Mouse (Mus musculus): ENCODE results near the gene Tbc1d25. TPM values are rescaled to one million over a fixed set of nuclear protein-coding genes. Genes with fewer than 3 reads are reported as not detected.

Gene Tbc1d25
- polyA plus RNA-seq, 1 experiment from 2014 or later, result 12.1 TPM

Other genes with a start within 250 kb of the Tbc1d25 start
- gene Eras, start 247.6 kb downstream of the Tbc1d25 start, polyA plus RNA-seq (2014; fragmentation: Nextera tagmentation; extraction: Ambion mirVana), result not detected in 2 replicates
- gene Hdac6, start 228.3 kb downstream of the Tbc1d25 start, polyA plus RNA-seq (2014; fragmentation: Nextera tagmentation; extraction: Ambion mirVana), result 28.7 and 51.3 TPM in 2 replicates
- 0.49 and 0.53 TPM in 2 replicates for gene Gata1, start 198.1 kb downstream of the Tbc1d25 start, polyA plus RNA-seq (2014; fragmentation: Nextera tagmentation; extraction: Ambion mirVana)
- gene Glod5, start 157.7 kb downstream of the Tbc1d25 start, polyA plus RNA-seq (2014; fragmentation: Nextera tagmentation; extraction: Ambion mirVana), result not detected in 2 replicates
- gene Suv39h1, start 101.4 kb downstream of the Tbc1d25 start, polyA plus RNA-seq (2014; fragmentation: Nextera tagmentation; extraction: Ambion mirVana), result 52.0 and 79.3 TPM in 2 replicates
- 0.27 and 0.51 TPM in 2 replicates for gene Was, start 85.7 kb downstream of the Tbc1d25 start, polyA plus RNA-seq (2014; fragmentation: Nextera tagmentation; extraction: Ambion mirVana)
- 19.3 and 21.3 TPM in 2 replicates for gene Wdr13, start 43.3 kb downstream of the Tbc1d25 start, polyA plus RNA-seq (2014; fragmentation: Nextera tagmentation; extraction: Ambion mirVana)
- 606 and 668 TPM in 2 replicates for gene Rbm3, start 30.3 kb downstream of the Tbc1d25 start, polyA plus RNA-seq (2014; fragmentation: Nextera tagmentation; extraction: Ambion mirVana)
- 20.8 and 37.6 TPM in 2 replicates for gene Ebp, start 17.3 kb upstream of the Tbc1d25 start, polyA plus RNA-seq (2014; fragmentation: Nextera tagmentation; extraction: Ambion mirVana)
- 7.1 and 8.1 TPM in 2 replicates for gene Porcn, start 30.3 kb upstream of the Tbc1d25 start, polyA plus RNA-seq (2014; fragmentation: Nextera tagmentation; extraction: Ambion mirVana)
- 35.6 and 42.0 TPM in 2 replicates for gene Ftsj1, start 76.2 kb upstream of the Tbc1d25 start, polyA plus RNA-seq (2014; fragmentation: Nextera tagmentation; extraction: Ambion mirVana)
- gene Slc38a5, start 95.0 kb upstream of the Tbc1d25 start, polyA plus RNA-seq (2014; fragmentation: Nextera tagmentation; extraction: Ambion mirVana), result 1.3 and 2.5 TPM in 2 replicates
- not detected in 2 replicates for gene Ssxb10, start 151.2 kb upstream of the Tbc1d25 start, polyA plus RNA-seq (2014; fragmentation: Nextera tagmentation; extraction: Ambion mirVana)
- gene Ssxb9, start 190.8 kb upstream of the Tbc1d25 start, polyA plus RNA-seq (2014; fragmentation: Nextera tagmentation; extraction: Ambion mirVana), result not detected in 2 replicates
- gene Ssxb1, start 237.1 kb upstream of the Tbc1d25 start, polyA plus RNA-seq (2014; fragmentation: Nextera tagmentation; extraction: Ambion mirVana), result not detected in 2 replicates